Mouse (Mus musculus) limb, embryonic 15.5 days (tissue): Measurements from ENCODE around the gene Gm18596. TPM values are rescaled to one million over a fixed set of nuclear protein-coding genes. Genes with fewer than 3 reads are reported as not detected.
"Not testable (repeated sequence)": the region's sequence is repeated elsewhere in the genome, so short reads cannot be mapped to it uniquely, and the experiment has no call there.

Experiments used
- ATAC-seq: fragments of 200-750 bp; cut with Nextera tagmentation; 2 replicates; pipeline ENCODE4 v1.8.0; 2017; ENCODE audit warnings: low read depth, moderate TSS enrichment; ENCODE audit not compliant: insufficient number of reproducible peaks, low FRiP score, low TSS enrichment
- H3K27ac ChIP-seq: fragments of 300-500 bp; sonication (generic); 2 replicates; pipeline ENCODE4 v1.5.1; 2015; ENCODE audit warnings: moderate library complexity, mild to moderate bottlenecking, inconsistent platforms
- H3K27me3 ChIP-seq: fragments of 300-500 bp; sonication (generic); 2 replicates; pipeline ENCODE4 v1.6.1; 2015; ENCODE audit warnings: inconsistent platforms
- H3K36me3 ChIP-seq: fragments of 300-500 bp; sonication (generic); 2 replicates; pipeline ENCODE4 v1.6.1; 2015; ENCODE audit warnings: inconsistent platforms
- H3K4me1 ChIP-seq: fragments of 300-500 bp; sonication (generic); 2 replicates; pipeline ENCODE4 v1.6.1; 2015; ENCODE audit warnings: inconsistent platforms
- H3K4me2 ChIP-seq: fragments of 300-500 bp; sonication (generic); 2 replicates; pipeline ENCODE4 v1.6.1; 2015; ENCODE audit warnings: mild to moderate bottlenecking, inconsistent platforms
- H3K4me3 ChIP-seq: fragments of 300-500 bp; sonication (generic); 2 replicates; pipeline ENCODE4 v1.5.1; 2015; ENCODE audit warnings: mild to moderate bottlenecking, inconsistent platforms
- H3K9ac ChIP-seq: fragments of 300-500 bp; sonication (generic); 2 replicates; pipeline ENCODE4 v1.6.1; 2015; ENCODE audit warnings: inconsistent platforms
- H3K9me3 ChIP-seq: fragments of 300-500 bp; sonication (generic); 2 replicates; pipeline ENCODE4 v1.6.1; 2016; ENCODE audit warnings: inconsistent platforms
- WGBS: fragments of 180-500 bp; shearing (Covaris S2); methylation state at CpG from one replicate; pipeline ENCODE4 v1.1.7; 2015; 5-methylcytosine and 5-hydroxymethylcytosine counted together
- polyA plus RNA-seq: library from polyadenylated mRNA; unstranded; fragments of >200 nt; fragmentation: Nextera tagmentation; extraction: Ambion mirVana; gene quantifications from 2 replicates; pipeline ENCODE4 v1.2.1, GENCODE M21; 2015

Gm18596 gene
- not detected in 2 replicates for polyA plus RNA-seq

- H3K4me1 ChIP-seq, H3K27me3 ChIP-seq, H3K4me2 ChIP-seq, H3K4me3 ChIP-seq, ATAC-seq, H3K9me3 ChIP-seq, H3K27ac ChIP-seq, H3K9ac ChIP-seq, H3K36me3 ChIP-seq: not testable (repeated sequence)
- 37% methylated on average over 5 of the region's 5 CpGs for WGBS
Measured at GRCm38 (mm10) chr10:77741924-77742688, at the start of gene Gm18596. TSS of gene Gm18596 (minus strand) at chr10:77742638.

- H3K9ac ChIP-seq, result no peak overlapping the region
- H3K4me2 ChIP-seq, result no peak overlapping the region
- no peaks in the 10 kb centered on the region for H3K4me1 ChIP-seq
- no peaks in the 10 kb centered on the region for H3K27me3 ChIP-seq
- no peak overlapping the region for H3K27ac ChIP-seq
- no peak for ATAC-seq
- no peak overlapping the region for H3K4me3 ChIP-seq
- no peaks in the 10 kb centered on the region for H3K36me3 ChIP-seq
- no peaks in the 10 kb centered on the region for H3K9me3 ChIP-seq
- 79% methylated on average over 2 of the region's 2 CpGs for WGBS
Measured at GRCm38 (mm10) chr10:77788621-77789020, 46.2 kb upstream of the Gm18596 start.

- not testable (repeated sequence) for H3K9me3 ChIP-seq, H3K36me3 ChIP-seq, H3K4me2 ChIP-seq, H3K27me3 ChIP-seq, H3K4me1 ChIP-seq, H3K9ac ChIP-seq, ATAC-seq, H3K4me3 ChIP-seq, H3K27ac ChIP-seq
- WGBS, result 33% methylated on average over 1 of the region's 1 CpGs
Measured at GRCm38 (mm10) chr10:77787876-77788275, 45.4 kb upstream of the Gm18596 start, which contains the start of gene Gm7137. TSS of gene Gm7137 (minus strand) at chr10:77788200.

- not testable (repeated sequence) for H3K36me3 ChIP-seq, H3K4me3 ChIP-seq, H3K9me3 ChIP-seq, H3K27ac ChIP-seq, ATAC-seq, H3K4me1 ChIP-seq, H3K9ac ChIP-seq, H3K4me2 ChIP-seq, H3K27me3 ChIP-seq
- WGBS, result 95% methylated on average over 3 of the region's 3 CpGs
Measured at GRCm38 (mm10) chr10:77783396-77783795, 41.0 kb upstream of the Gm18596 start.

GRCm38 (mm10) chr10:77782442-77782841 lies 40.0 kb upstream of the Gm18596 start, which contains the start of gene Gm3250:
TSS of gene Gm3250 (minus strand) at chr10:77782542.
- H3K4me3 ChIP-seq, H3K9me3 ChIP-seq, H3K9ac ChIP-seq, ATAC-seq, H3K4me1 ChIP-seq, H3K4me2 ChIP-seq, H3K36me3 ChIP-seq, H3K27me3 ChIP-seq, H3K27ac ChIP-seq: not testable (repeated sequence)
- WGBS, result 83% methylated on average over 1 of the region's 1 CpGs

GRCm38 (mm10) chr10:77776844-77777243 lies 34.4 kb upstream of the Gm18596 start, which contains the start of gene Gm7138:
TSS of gene Gm7138 (minus strand) at chr10:77776944.
- H3K9ac ChIP-seq, H3K27me3 ChIP-seq, ATAC-seq, H3K4me3 ChIP-seq, H3K36me3 ChIP-seq, H3K9me3 ChIP-seq, H3K4me1 ChIP-seq, H3K27ac ChIP-seq, H3K4me2 ChIP-seq: not testable (repeated sequence)
- 67% methylated on average over 1 of the region's 1 CpGs for WGBS

GRCm38 (mm10) chr10:77772142-77772541 lies 29.7 kb upstream of the Gm18596 start:
- not testable (repeated sequence) for H3K27me3 ChIP-seq, H3K9ac ChIP-seq, H3K4me2 ChIP-seq, ATAC-seq, H3K36me3 ChIP-seq, H3K27ac ChIP-seq, H3K9me3 ChIP-seq, H3K4me1 ChIP-seq, H3K4me3 ChIP-seq
- 76% methylated on average over 2 of the region's 3 CpGs for WGBS

GRCm38 (mm10) chr10:77771225-77771624 lies 28.8 kb upstream of the Gm18596 start, which contains the start of gene Gm3238:
TSS of gene Gm3238 (minus strand) at chr10:77771325.
- ATAC-seq, H3K36me3 ChIP-seq, H3K27ac ChIP-seq, H3K27me3 ChIP-seq, H3K4me1 ChIP-seq, H3K4me2 ChIP-seq, H3K9me3 ChIP-seq, H3K9ac ChIP-seq, H3K4me3 ChIP-seq: not testable (repeated sequence)
- 55% methylated on average over 1 of the region's 1 CpGs for WGBS

- Histone ChIP-seq H3K27me3 (no peaks in the 10 kb centered on the region), H3K4me2 (no peak overlapping the region), H3K36me3 (no peaks in the 10 kb centered on the region), H3K9me3 (no peaks in the 10 kb centered on the region), H3K4me3 (no peak overlapping the region), H3K9ac (no peak overlapping the region), H3K4me1 (no peaks in the 10 kb centered on the region), H3K27ac (no peak overlapping the region)
- WGBS, result 63% methylated on average over 1 of the region's 1 CpGs
- ATAC-seq, result no peak
Measured at GRCm38 (mm10) chr10:77769727-77770126, 27.3 kb upstream of the Gm18596 start.

GRCm38 (mm10) chr10:77759582-77759981 lies 17.1 kb upstream of the Gm18596 start, which contains the start of gene Gm3233:
TSS of gene Gm3233 (minus strand) at chr10:77759682.
- H3K9me3 ChIP-seq, H3K36me3 ChIP-seq, H3K4me1 ChIP-seq, H3K4me2 ChIP-seq, H3K27ac ChIP-seq, ATAC-seq, H3K9ac ChIP-seq, H3K4me3 ChIP-seq, H3K27me3 ChIP-seq: not testable (repeated sequence)
- 57% methylated on average over 1 of the region's 1 CpGs for WGBS

- no peaks in the 10 kb centered on the region for H3K36me3 ChIP-seq
- no peaks in the 10 kb centered on the region for H3K27me3 ChIP-seq
- no peaks in the 10 kb centered on the region for H3K9me3 ChIP-seq
- no peak overlapping the region for H3K4me2 ChIP-seq
- no peak for ATAC-seq
- H3K27ac ChIP-seq, result no peak overlapping the region
- no peak overlapping the region for H3K9ac ChIP-seq
- H3K4me1 ChIP-seq, result no peaks in the 10 kb centered on the region
- no peak overlapping the region for H3K4me3 ChIP-seq
Measured at GRCm38 (mm10) chr10:77753448-77753847, 11.0 kb upstream of the Gm18596 start.

- H3K4me2 ChIP-seq, H3K9ac ChIP-seq, H3K27me3 ChIP-seq, H3K4me3 ChIP-seq, H3K27ac ChIP-seq, ATAC-seq, H3K4me1 ChIP-seq, H3K36me3 ChIP-seq, H3K9me3 ChIP-seq: not testable (repeated sequence)
- WGBS, result 61% methylated on average over 3 of the region's 3 CpGs
Measured at GRCm38 (mm10) chr10:77752312-77752711, 9.9 kb upstream of the Gm18596 start.
